Mouse (Mus musculus): Measurements from ENCODE around the gene Bahd1. TPM values are rescaled to one million over a fixed set of nuclear protein-coding genes. Genes with fewer than 3 reads are reported as not detected.

The Bahd1 gene
- total RNA-seq, 1 experiment from 2014 or later: 54.4 TPM

- DNase-seq: no peak
Measured at GRCm38 (mm10) chr2:118941341-118941740, 41.2 kb downstream of the Bahd1 start.

GRCm38 (mm10) chr2:118943232-118943631, 43.1 kb downstream of the Bahd1 start:
- no peak for DNase-seq

- DNase-seq: no peak
Measured at GRCm38 (mm10) chr2:118948818-118949217, 48.6 kb downstream of the Bahd1 start.

- DNase-seq: no peak
Measured at GRCm38 (mm10) chr2:118949699-118950098, 49.5 kb downstream of the Bahd1 start.

- no peak for DNase-seq
Measured at GRCm38 (mm10) chr2:118956497-118956896, 56.3 kb downstream of the Bahd1 start.

- no peak for DNase-seq
Measured at GRCm38 (mm10) chr2:118959644-118960043, 59.5 kb downstream of the Bahd1 start.

- DNase-seq: no peak
Measured at GRCm38 (mm10) chr2:118960413-118960812, 60.2 kb downstream of the Bahd1 start.

- DNase-seq: peak; percentile 52
Measured at GRCm38 (mm10) chr2:118961546-118961945, 61.4 kb downstream of the Bahd1 start.

GRCm38 (mm10) chr2:118963007-118963675, 63.0 kb downstream of the Bahd1 start:
- DNase-seq: no peak

- DNase-seq: no peak
Measured at GRCm38 (mm10) chr2:118963676-118964012, 63.5 kb downstream of the Bahd1 start.

GRCm38 (mm10) chr2:118969585-118970147, 69.5 kb downstream of the Bahd1 start:
- DNase-seq: no peak

GRCm38 (mm10) chr2:118972048-118972447, 71.9 kb downstream of the Bahd1 start:
- DNase-seq: no peak

GRCm38 (mm10) chr2:118972687-118973376, 72.7 kb downstream of the Bahd1 start:
- peak; percentile 84 for DNase-seq

Other genes starting within 250 kb of the Bahd1 start
- 22.6 and 23.1 TPM in 2 replicates for gene Pak6, start 237.1 kb upstream of the Bahd1 start, total RNA-seq (2021)
- 0.27 and 0.67 TPM in 2 replicates for gene Ankrd63, start 196.4 kb upstream of the Bahd1 start, total RNA-seq (2021)
- 0.76 and 2.1 TPM in 2 replicates for gene Plcb2, start 171.9 kb upstream of the Bahd1 start, total RNA-seq (2021)
- 33.9 and 37.3 TPM in 2 replicates for gene Inafm2, start 154.6 kb upstream of the Bahd1 start, total RNA-seq (2021)
- 6.1 and 8.1 TPM in 2 replicates for gene Ccdc9b, start 137.7 kb upstream of the Bahd1 start, total RNA-seq (2021)
- gene Phgr1, start 127.6 kb upstream of the Bahd1 start, total RNA-seq (2021): not detected in 2 replicates
- gene Disp2, start 120.7 kb upstream of the Bahd1 start, total RNA-seq (2021): 23.0 and 37.8 TPM in 2 replicates
- 7.6 and 10.7 TPM in 2 replicates for gene Knstrn, start 86.4 kb upstream of the Bahd1 start, total RNA-seq (2021)
- 342 and 470 TPM in 2 replicates for gene Ivd, start 38.4 kb upstream of the Bahd1 start, total RNA-seq (2021)
- gene Chst14, start 26.1 kb downstream of the Bahd1 start, total RNA-seq (2021): 12.6 and 19.1 TPM in 2 replicates
- gene Ccdc32, start 129.0 kb downstream of the Bahd1 start, total RNA-seq (2021): 16.3 and 19.0 TPM in 2 replicates
- 5.6 and 5.8 TPM in 2 replicates for gene Rpusd2, start 134.4 kb downstream of the Bahd1 start, total RNA-seq (2021)
- 3.8 TPM in 2 replicates for gene Knl1, start 146.7 kb downstream of the Bahd1 start, total RNA-seq (2021)
- gene Rad51, start 212.4 kb downstream of the Bahd1 start, total RNA-seq (2021): 5.0 and 8.6 TPM in 2 replicates

Measured in adrenal gland, postnatal 25 days (tissue).